Mouse (Mus musculus): ENCODE results near the gene Strn3. TPM values are rescaled to one million over a fixed set of nuclear protein-coding genes. Genes with fewer than 3 reads are reported as not detected.
"Not testable (repeated sequence)": the region's sequence is repeated elsewhere in the genome, so short reads cannot be mapped to it uniquely, and the experiment has no call there.

The Strn3 gene
- total and polyA plus RNA-seq, 2 experiments from 2014 or later: 30.8 to 44.3 TPM

DNA sequence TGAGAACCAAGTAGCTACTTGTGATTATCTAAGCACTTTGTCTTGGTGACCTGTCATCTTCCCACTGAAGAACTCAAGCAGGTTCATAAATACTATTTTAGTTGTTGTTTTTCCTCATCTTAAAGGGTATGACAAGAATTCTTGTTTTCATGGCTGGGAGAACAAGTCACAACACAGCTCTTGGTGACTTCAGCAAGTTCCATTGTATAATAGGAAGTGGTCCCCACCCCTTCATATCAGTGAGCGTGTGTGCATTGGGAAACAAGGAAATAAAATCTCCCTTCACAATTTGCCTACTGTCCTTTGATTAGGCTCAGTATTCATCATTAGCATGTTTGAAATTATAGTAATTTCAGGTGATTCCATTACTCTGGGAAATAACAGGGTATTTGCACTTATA is 3.3 kb upstream of the Strn3 start:
- WGBS: 79% methylated on average over 1 of the region's 1 CpGs

DNA sequence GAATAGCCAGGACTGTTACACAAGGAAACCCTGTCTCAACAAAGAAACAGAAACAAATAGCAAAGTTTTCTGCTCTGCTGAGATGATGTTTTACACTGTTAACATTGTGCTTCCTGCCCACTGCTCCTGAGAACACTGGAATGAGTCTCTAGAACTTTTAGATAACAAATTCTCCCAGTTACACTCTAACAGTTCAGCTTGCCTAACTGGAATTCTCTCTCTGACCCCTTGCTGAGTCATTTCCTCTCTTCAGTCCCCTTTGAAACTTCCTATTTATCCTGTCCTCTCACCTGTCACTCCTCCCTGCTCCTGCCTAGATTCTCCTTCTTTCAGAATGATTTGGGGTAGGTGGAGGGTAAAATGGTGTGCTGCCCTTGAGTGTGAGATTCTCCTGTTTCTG is 2.4 kb upstream of the Strn3 start:
- Histone ChIP-seq H3K4me2 (ENCODE audit: low read depth, low read length) (no peak overlapping the region), H3K27ac (no peak overlapping the region)
- no peak for ATAC-seq

More for the DNA sequence above, 3.3 kb upstream of the Strn3 start:
- no peak overlapping the region for H3K27ac ChIP-seq
- no peak for ATAC-seq
- no peak overlapping the region for H3K4me2 ChIP-seq (ENCODE audit: low read depth, low read length)
- H3K36me3 ChIP-seq (ENCODE audit: insufficient read depth, low read length): no peaks in the 10 kb centered on the region
- TF ChIP-seq CTCF (IDR thresholded peaks at IDR 0.05; ENCODE audit: low read depth): no peak
- H3K27me3 ChIP-seq (ENCODE audit: insufficient read depth, low read length): no peaks in the 10 kb centered on the region
- 0 out of 2 replicates have a peak, but pooled peaks cover 7% of the 10 kb centered on the region for H3K4me1 ChIP-seq (ENCODE audit: insufficient read depth, low read length)
- no peak overlapping the region for H3K4me3 ChIP-seq (ENCODE audit: low read length)
- H3K9me3 ChIP-seq (ENCODE audit: low read length): no peaks in the 10 kb centered on the region
- no peak overlapping the region for H3K9ac ChIP-seq (replicated peaks; ENCODE audit: low read length)
- no peak for DNase-seq (ENCODE audit: low spot score)

GRCm38 (mm10) chr12:51693419-51693818 is 1.7 kb upstream of the Strn3 start:
- ATAC-seq (no peak), DNase-seq (ENCODE audit: low spot score) (no peak)
- WGBS: 78% methylated on average over 3 of the region's 3 CpGs
- no peaks in the 10 kb centered on the region for H3K36me3 ChIP-seq (ENCODE audit: insufficient read depth, low read length)
- no peaks in the 10 kb centered on the region for H3K27me3 ChIP-seq (ENCODE audit: insufficient read depth, low read length)
- H3K4me3 ChIP-seq (ENCODE audit: low read length): no peak overlapping the region
- H3K9me3 ChIP-seq (ENCODE audit: low read length): no peaks in the 10 kb centered on the region
- H3K4me2 ChIP-seq (ENCODE audit: low read depth, low read length): no peak overlapping the region
- TF ChIP-seq CTCF (IDR thresholded peaks at IDR 0.05; ENCODE audit: low read depth): no peak
- H3K9ac ChIP-seq (replicated peaks; ENCODE audit: low read length): no peak overlapping the region
- 0 out of 2 replicates have a peak, but pooled peaks cover 11% of the 10 kb centered on the region for H3K4me1 ChIP-seq (ENCODE audit: insufficient read depth, low read length)
- no peak overlapping the region for H3K27ac ChIP-seq

More for the DNA sequence above, 2.4 kb upstream of the Strn3 start:
- no peaks in the 10 kb centered on the region for H3K9me3 ChIP-seq (ENCODE audit: low read length)
- no peaks in the 10 kb centered on the region for H3K27me3 ChIP-seq (ENCODE audit: insufficient read depth, low read length)
- H3K4me1 ChIP-seq (ENCODE audit: insufficient read depth, low read length): 0 out of 2 replicates have a peak, but pooled peaks cover 11% of the 10 kb centered on the region
- no peak overlapping the region for H3K4me3 ChIP-seq (ENCODE audit: low read length)
- TF ChIP-seq CTCF (IDR thresholded peaks at IDR 0.05; ENCODE audit: low read depth): no peak
- no peaks in the 10 kb centered on the region for H3K36me3 ChIP-seq (ENCODE audit: insufficient read depth, low read length)
- no peak for DNase-seq (ENCODE audit: low spot score)
- no peak overlapping the region for H3K9ac ChIP-seq (replicated peaks; ENCODE audit: low read length)

GRCm38 (mm10) chr12:51692870-51693269 is 1.2 kb upstream of the Strn3 start:
- DNase-seq (ENCODE audit: low spot score); H3K36me3 ChIP-seq (ENCODE audit: insufficient read depth, low read length); H3K9me3 ChIP-seq (ENCODE audit: low read length); H3K27ac ChIP-seq; H3K4me3 ChIP-seq (ENCODE audit: low read length); ATAC-seq; H3K9ac ChIP-seq (replicated peaks; ENCODE audit: low read length); H3K27me3 ChIP-seq (ENCODE audit: insufficient read depth, low read length): not testable (repeated sequence)
- WGBS: 78% methylated on average over 10 of the region's 10 CpGs
- Histone ChIP-seq H3K4me2 (ENCODE audit: low read depth, low read length) (peak overlapping the region; percentile 59; the same call in 1 of the 2 replicates), H3K4me1 (ENCODE audit: insufficient read depth, low read length) (0 out of 2 replicates have a peak, but pooled peaks cover 11% of the 10 kb centered on the region)

DNA sequence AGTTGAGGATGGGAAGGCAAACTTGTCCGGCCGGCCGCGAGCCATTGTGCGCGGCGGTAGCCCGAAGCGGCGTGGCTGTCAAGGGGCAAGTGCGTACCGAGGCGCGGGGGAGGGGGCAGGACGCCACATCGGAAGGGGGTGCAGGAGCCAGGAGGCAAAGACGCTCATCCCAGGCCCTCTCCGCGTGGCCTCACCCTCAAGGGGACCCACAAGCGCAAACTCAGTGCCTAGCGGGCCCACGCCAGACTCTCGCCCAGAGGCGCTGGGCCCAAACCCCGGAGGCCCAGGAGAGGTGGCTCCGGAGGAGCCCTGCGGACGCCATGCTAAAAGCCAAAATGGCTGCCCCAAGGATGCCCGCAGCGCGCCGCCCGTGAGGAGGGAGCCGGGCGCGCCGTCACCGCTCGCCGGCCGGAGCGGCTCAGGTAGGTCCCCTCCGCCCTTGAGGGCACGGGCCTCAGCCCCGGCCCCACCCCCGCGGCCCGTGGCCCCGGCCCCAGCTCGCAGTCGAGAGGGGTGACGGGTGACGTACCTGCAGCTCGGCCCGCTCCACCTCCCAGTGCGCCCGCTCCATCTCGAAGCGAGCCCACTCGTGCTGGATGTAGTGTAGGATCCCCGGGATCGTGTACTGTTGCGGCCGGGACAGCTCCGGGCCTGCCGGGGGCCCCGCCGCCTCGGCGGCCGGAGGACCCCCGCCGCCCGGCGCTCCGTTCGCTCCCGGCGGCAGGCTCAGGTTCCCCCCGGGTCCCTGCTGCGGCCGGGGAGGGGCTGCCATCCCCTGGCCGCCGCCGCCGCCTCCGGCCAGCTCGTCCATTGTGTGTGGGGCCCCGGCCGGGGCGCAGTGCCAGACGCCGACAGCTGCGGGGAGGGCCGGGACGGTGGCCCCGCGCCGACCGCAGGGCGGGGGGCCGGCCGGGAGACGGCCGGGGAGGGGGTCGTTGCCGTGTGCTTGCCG is 528 bp downstream of the Strn3 start, which contains the start of gene Ap4s1:
Gene Ap4s1 (plus strand): TSS at position 141 of the 952 bp plus-strand sequence.
- H3K27me3 ChIP-seq (ENCODE audit: insufficient read depth, low read length): no peaks in the 10 kb centered on the region
- peak within 1 kb of the TSS; percentile 100 for H3K9ac ChIP-seq (replicated peaks; ENCODE audit: low read length)
- H3K36me3 ChIP-seq (ENCODE audit: insufficient read depth, low read length): no peaks in the 10 kb centered on the region
- ATAC-seq (peak; percentile 78), DNase-seq (ENCODE audit: low spot score) (peak; percentile 76)
- H3K9me3 ChIP-seq (ENCODE audit: low read length): no peaks in the 10 kb centered on the region
- peak within 1 kb of the TSS; percentile 59 for H3K4me2 ChIP-seq (ENCODE audit: low read depth, low read length)
- no peak for TF ChIP-seq CTCF (IDR thresholded peaks at IDR 0.05; ENCODE audit: low read depth)
- peak within 1 kb of the TSS; percentile 100 for H3K27ac ChIP-seq
- 2% methylated on average over 95 of the region's 108 CpGs for WGBS
- H3K4me1 ChIP-seq (ENCODE audit: insufficient read depth, low read length): 0 out of 2 replicates have a peak, but pooled peaks cover 11% of the 10 kb centered on the region
- H3K4me3 ChIP-seq (ENCODE audit: low read length): peak within 1 kb of the TSS; percentile 100

DNA sequence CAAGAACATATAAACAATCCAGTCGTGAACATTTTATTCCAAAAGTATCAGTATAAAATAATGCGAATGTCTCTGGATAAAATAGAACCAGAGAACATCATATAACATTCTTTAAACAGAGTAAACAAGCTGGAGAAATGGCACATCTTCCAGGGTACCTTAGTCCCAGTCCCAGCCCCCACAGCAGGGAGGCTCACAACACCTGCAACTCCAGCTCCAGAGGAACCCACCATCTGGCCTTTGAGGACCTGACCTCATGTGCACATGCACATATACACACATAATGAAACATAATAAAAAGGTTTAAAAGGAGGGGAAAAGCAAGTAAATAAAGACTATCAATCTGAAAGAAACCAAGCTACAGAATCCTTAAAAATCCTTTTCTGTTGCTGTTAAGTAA is 3.2 kb downstream of the Strn3 start:
- H3K27ac ChIP-seq: no peak overlapping the region
- 98% methylated on average over 2 of the region's 2 CpGs for WGBS

More for the DNA sequence above, 3.2 kb downstream of the Strn3 start:
- TF ChIP-seq CTCF (IDR thresholded peaks at IDR 0.05; ENCODE audit: low read depth): no peak
- no peaks in the 10 kb centered on the region for H3K9me3 ChIP-seq (ENCODE audit: low read length)
- DNase-seq (ENCODE audit: low spot score): no peak
- H3K4me2 ChIP-seq (ENCODE audit: low read depth, low read length): no peak overlapping the region
- H3K27me3 ChIP-seq (ENCODE audit: insufficient read depth, low read length): no peaks in the 10 kb centered on the region
- no peak overlapping the region for H3K4me3 ChIP-seq (ENCODE audit: low read length)
- ATAC-seq: no peak
- no peaks in the 10 kb centered on the region for H3K36me3 ChIP-seq (ENCODE audit: insufficient read depth, low read length)
- no peak overlapping the region for H3K9ac ChIP-seq (replicated peaks; ENCODE audit: low read length)
- H3K4me1 ChIP-seq (ENCODE audit: insufficient read depth, low read length): 0 out of 2 replicates have a peak, but pooled peaks cover 6% of the 10 kb centered on the region
